Mouse (Mus musculus): Measurements from ENCODE around the gene Klf6.

Klf6 gene

GRCm38 (mm10) chr13:5863408-5863891, 2.2 kb downstream of the Klf6 start:
- peak; percentile 92 for DNase-seq (ENCODE audit: inconsistent ontology term)

DNA sequence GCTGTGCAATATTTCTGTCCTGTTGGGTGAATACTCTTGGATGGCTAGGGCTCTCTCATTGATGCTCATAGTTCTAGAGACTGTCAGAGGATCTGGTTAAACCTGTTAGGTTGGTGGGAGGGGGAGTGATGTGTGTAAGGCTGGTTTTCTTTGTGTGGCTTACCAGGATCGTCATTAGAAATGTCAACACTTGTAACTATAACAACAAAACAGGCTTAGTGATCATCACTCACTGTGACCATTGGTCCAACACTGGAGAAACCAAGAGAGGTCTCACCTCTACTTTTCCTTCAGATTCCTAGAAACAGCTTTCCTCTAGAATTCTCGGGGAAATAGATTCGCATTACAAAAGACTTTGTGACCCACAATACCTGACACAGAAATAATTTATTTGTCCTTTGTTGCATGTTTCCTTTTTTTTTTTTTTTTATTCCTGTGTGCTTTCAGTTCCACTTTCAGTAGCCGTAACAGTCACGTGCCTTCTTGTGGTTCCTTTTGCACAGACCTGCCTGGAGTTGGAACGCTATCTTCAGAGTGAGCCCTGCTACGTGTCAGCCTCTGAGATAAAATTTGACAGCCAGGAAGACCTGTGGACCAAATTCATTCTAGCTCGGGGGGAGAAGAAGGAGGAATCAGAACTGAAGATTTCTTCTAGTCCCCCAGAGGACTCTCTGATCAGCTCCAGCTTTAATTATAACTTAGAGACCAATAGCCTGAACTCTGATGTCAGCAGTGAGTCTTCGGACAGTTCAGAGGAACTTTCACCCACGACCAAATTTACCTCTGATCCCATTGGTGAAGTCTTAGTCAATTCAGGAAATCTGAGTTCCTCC, 3.2 kb downstream of the Klf6 start:
- peak; percentile 79 for DNase-seq (ENCODE audit: inconsistent ontology term)

DNA sequence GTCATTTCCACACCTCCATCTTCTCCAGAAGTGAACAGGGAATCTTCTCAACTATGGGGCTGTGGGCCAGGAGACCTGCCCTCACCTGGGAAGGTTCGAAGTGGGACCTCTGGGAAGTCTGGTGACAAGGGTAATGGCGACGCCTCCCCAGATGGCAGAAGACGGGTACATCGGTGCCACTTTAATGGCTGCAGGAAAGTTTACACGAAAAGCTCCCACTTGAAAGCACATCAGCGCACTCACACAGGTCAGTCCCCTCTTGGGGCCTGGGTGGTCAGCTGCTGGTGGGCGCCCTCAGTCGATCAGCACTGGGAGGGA, 3.8 kb downstream of the Klf6 start:
- DNase-seq (ENCODE audit: inconsistent ontology term) = no peak

GRCm38 (mm10) chr13:5866091-5866490, 4.8 kb downstream of the Klf6 start:
- peak; percentile 78 for DNase-seq (ENCODE audit: inconsistent ontology term)

DNA sequence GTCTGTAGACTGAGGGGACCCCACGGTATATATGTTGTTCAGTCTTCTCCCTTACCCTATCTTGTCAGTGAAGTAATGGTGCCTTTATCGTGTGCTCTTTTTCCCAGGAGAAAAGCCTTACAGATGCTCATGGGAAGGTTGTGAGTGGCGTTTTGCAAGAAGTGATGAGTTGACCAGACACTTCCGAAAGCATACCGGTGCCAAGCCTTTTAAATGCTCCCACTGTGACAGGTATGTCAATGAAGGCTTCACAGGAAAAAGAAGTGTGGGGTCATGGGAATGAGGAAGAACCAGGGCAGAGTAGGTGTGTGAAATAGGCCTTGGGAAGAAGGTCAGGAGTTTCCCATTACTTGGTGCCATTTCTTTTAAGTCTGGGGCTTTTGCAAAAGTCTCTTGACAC, 5.2 kb downstream of the Klf6 start:
- no peak for DNase-seq (ENCODE audit: inconsistent ontology term)

DNA sequence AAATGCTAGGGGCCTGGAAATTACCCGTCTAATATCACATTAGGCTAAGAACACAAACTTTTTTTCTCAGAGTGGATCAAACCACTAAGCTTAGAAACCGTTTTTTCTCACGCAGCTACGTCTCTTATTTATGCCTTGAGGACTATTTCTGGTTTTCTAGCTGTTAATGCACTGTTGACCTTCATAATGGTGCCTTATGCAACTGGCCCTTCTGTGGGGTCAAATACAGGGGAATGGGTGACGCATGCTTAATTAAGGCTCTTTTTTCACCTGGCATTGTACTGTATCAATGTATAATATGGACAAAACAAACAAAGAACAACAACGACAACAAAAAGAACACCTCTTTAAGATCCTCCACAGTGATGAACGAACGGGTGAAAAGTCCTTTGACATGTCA, 7.1 kb downstream of the Klf6 start:
- no peak for DNase-seq (ENCODE audit: inconsistent ontology term)

DNA sequence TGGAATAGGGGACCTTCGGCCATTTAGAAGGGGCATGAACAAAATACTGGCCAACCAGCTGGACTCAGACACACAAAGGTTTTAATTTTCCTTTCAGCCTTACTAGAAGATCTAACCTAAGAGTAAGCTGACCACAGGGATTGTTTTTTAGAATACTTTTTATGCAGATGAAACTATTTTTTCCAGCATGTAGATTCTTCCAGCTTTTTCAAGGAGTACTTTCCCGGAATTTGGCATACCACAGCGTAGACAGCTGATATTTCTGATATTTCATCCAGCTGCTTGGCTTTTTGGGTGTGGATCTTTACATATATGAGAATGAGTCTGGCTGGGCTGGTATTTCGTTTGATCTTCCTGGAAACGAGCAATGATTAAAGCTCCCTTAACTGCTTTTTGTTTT, 8.2 kb downstream of the Klf6 start:
- peak; percentile 57 for DNase-seq (ENCODE audit: inconsistent ontology term)

DNA sequence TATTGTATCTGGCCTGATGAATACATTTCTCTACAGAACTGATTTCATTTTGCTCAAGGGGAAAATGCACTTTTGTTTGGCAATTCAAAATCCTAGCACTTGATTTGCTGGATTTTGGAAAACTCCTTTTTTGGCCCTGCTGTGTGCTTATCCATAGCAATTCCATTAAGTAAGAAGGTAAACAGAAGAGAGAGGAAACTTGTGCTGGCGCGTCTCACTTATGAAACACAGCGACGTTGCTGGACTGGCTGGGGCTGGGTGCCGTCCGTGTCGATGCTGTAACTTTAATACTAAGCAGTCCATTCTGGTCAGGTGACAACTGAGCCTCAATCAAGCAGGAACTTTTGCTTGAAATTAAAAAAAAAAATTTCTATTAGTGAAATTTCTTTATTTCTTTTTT, 8.6 kb downstream of the Klf6 start:
- peak; percentile 60 for DNase-seq (ENCODE audit: inconsistent ontology term)

GRCm38 (mm10) chr13:5870382-5871272, 9.3 kb downstream of the Klf6 start:
- peak; percentile 89 for DNase-seq (ENCODE audit: inconsistent ontology term)

- DNase-seq (ENCODE audit: inconsistent ontology term) = peak; percentile 49
These were observed 10.1 kb downstream of the Klf6 start for GRCm38 (mm10) chr13:5871414-5871813.

DNA sequence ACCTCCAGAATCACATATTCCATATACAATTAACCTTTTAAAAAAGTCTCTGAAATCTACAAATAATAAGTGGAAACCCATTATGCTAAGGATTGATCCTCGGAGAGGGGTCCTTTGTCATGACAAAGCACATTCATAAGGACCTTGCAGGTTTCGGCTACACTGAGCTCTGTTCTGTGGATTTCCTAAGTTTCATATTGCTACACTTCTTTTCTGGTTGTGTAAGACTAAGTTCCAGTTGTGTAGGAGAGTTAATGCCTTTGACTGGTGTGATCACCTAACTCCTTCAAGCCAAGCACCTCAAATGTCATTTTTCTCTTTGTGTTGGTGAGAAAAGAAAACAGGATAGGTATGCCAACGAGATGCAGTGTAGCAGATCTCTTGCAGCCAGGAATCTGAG, 12.4 kb downstream of the Klf6 start:
- DNase-seq (ENCODE audit: inconsistent ontology term) = no peak

DNA sequence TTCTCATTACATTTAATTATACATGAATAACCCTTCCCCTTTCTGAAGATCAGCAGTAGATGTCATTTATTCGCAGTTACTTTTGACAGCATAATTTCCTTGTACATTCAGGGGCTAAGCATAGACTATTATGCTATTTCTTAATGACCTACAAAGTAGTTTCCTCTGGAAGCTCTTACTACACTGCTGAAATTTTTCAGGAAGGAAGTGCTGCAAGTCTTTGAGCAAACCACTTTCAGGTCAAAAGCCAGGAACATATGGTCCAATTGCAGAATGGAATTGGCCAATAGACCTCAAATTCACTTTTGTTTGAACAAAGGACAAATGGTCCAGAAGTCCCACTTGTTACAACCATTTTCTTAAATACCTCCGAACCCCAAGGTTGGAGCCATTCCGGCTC, 14.2 kb downstream of the Klf6 start:
- no peak for DNase-seq (ENCODE audit: inconsistent ontology term)

GRCm38 (mm10) chr13:5878748-5879147, 17.5 kb downstream of the Klf6 start:
- no peak for DNase-seq (ENCODE audit: inconsistent ontology term)

- no peak for DNase-seq (ENCODE audit: inconsistent ontology term)
These were observed 25.5 kb downstream of the Klf6 start for GRCm38 (mm10) chr13:5886810-5887209.

- no peak for DNase-seq (ENCODE audit: inconsistent ontology term)
These were observed 26.9 kb downstream of the Klf6 start for GRCm38 (mm10) chr13:5888164-5888563.

DNA sequence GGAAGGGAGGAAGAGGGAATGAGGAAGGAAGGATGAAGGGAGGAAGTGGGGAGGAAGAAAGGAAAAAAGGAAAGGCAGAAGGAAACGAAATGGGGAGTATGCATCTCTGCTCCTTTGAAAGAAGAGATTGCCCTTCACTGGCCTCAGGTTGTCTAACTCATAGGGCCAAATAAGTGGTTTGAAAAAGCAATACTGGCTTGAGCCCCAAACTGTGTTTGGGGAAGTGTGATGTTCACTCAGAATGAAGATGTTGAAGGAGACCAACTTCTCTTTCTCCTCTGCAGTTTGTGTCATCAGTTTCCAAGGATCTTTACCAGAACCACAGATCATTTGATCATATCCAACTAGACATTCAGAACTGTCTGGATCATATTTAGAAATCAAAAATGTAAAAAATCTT, 27.4 kb downstream of the Klf6 start:
- no peak for DNase-seq (ENCODE audit: inconsistent ontology term)

DNA sequence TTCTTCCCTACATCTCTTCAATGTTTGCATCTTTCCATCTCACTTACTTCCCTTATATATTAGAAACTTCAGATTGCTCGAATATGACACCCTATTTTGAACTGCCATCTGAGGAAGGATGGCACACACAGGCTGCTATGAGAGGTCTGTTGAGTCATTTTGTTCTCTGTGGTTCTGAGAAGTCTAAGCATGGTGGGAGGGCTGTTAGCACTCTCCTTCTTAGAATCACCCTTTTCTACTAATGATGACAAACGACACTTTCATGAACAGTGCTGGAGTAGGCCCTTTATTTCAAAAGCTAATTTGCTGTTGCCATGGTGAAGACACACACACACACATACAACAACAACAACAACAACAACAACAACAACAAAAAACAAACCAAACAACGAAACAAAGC, 28.8 kb downstream of the Klf6 start:
- no peak for DNase-seq (ENCODE audit: inconsistent ontology term)

GRCm38 (mm10) chr13:5892684-5893447, 31.6 kb downstream of the Klf6 start:
- peak; percentile 58 for DNase-seq (ENCODE audit: inconsistent ontology term)

- DNase-seq (ENCODE audit: inconsistent ontology term) = no peak
These were observed 33.6 kb downstream of the Klf6 start for GRCm38 (mm10) chr13:5894910-5895309.

DNA sequence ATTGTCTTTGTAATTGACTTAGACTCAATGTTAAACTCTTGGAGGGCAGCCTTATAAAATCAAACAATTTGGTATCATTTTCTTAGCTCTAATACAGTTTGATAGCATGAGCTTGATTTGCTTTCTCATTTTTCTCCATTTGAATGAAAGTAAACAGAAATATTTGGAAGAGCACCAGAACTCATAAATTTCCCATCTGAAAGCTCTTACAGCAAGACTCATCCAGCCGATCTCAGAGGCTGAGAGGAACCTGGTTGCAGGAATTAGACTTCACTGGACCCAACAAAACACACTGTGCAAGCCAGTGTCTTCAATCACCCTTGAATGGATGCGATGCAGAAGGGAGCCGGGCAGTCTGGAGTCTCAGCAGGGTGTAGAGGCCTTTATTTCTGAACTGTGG, 34.6 kb downstream of the Klf6 start:
- no peak for DNase-seq (ENCODE audit: inconsistent ontology term)

DNA sequence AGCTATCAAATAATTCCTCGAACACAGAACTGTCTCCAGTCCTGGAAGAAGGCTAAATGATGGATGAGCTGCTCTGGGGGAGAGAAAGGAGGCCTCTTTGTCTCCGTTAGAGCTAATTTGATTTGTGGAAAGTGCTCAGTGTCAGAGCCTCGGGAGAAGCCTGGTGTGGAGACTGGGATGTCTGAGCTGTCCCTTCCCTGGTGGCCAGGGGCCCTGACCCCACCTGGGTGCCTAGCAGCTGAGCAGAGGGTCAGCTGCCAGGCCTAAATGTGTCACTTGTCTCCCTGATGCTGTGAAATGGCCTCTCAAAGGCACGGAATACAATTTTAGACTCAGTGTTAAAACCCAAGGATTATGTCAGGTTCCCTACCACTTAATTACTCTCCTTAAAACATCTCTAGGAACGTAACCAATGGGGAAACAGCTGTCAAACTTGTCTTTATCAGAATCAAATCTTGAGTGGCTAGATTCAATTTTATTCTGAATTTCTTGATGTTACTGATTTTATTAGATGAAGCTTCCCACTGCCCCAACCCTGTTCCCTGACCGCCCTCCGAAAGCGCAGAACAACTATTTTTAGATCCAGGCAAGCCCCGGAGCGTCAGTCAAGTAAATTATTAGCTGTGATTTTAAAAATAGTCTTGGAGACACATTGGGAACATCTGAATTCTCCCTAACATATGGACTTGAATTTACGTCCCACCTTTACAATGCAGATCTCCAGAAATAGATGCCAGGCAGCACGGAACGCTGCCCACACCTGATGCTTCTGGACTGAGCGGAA, 36.1 kb downstream of the Klf6 start:
- no peak for DNase-seq (ENCODE audit: inconsistent ontology term)
